Mouse (Mus musculus): ENCODE data around the gene Il20. TPM values are rescaled to one million over a fixed set of nuclear protein-coding genes. Genes with fewer than 3 reads are reported as not detected.

Gene Il20
- polyA plus RNA-seq, 1 experiment from 2014 or later = not detected

- no peaks in the 10 kb centered on the region for H3K4me1 ChIP-seq (ENCODE audit: control insufficient read depth in 2 of 2, insufficient read depth in 2 of 2, low read length in 2 of 2)
- H3K36me3 ChIP-seq (ENCODE audit: control insufficient read depth, insufficient read depth, low read length) = no peaks in the 10 kb centered on the region
- ATAC-seq (ENCODE audit: insufficient number of reproducible peaks, insufficient read depth, low FRiP score, low read depth) = no peak
- H3K9ac ChIP-seq (ENCODE audit: low read length) = no peak overlapping the region
- no peak overlapping the region for H3K4me3 ChIP-seq (ENCODE audit: control insufficient read depth in 1 of 2, insufficient read depth in 1 of 2, low read depth in 1 of 2, low read length in 2 of 2)
- H3K9me3 ChIP-seq (ENCODE audit: control insufficient read depth, low read length) = no peaks in the 10 kb centered on the region
- WGBS = 86% methylated on average over 5 of the region's 5 CpGs
- no peaks in the 10 kb centered on the region for H3K27me3 ChIP-seq (ENCODE audit: control insufficient read depth, insufficient read depth, low read length)
- H3K4me2 ChIP-seq (ENCODE audit: low read length) = no peak overlapping the region
- no peak overlapping the region for H3K27ac ChIP-seq (replicated peaks in 1 of 2; ENCODE audit: control insufficient read depth in 1 of 2, insufficient read depth in 1 of 2, low read depth in 2 of 2, low read length in 2 of 2)
Measured at GRCm38 (mm10) chr1:130864741-130865140, 46.5 kb downstream of the Il20 start.

- WGBS = 70% methylated on average over 4 of the region's 4 CpGs
- Histone ChIP-seq H3K9me3 (ENCODE audit: control insufficient read depth, low read length) (no peaks in the 10 kb centered on the region), H3K27ac (replicated peaks in 1 of 2; ENCODE audit: control insufficient read depth in 1 of 2, insufficient read depth in 1 of 2, low read depth in 2 of 2, low read length in 2 of 2) (no peak overlapping the region), H3K9ac (ENCODE audit: low read length) (no peak overlapping the region), H3K4me1 (ENCODE audit: control insufficient read depth in 2 of 2, insufficient read depth in 2 of 2, low read length in 2 of 2) (no peaks in the 10 kb centered on the region), H3K4me3 (ENCODE audit: control insufficient read depth in 1 of 2, insufficient read depth in 1 of 2, low read depth in 1 of 2, low read length in 2 of 2) (no peak overlapping the region), H3K27me3 (ENCODE audit: control insufficient read depth, insufficient read depth, low read length) (no peaks in the 10 kb centered on the region), H3K4me2 (ENCODE audit: low read length) (no peak overlapping the region), H3K36me3 (ENCODE audit: control insufficient read depth, insufficient read depth, low read length) (no peaks in the 10 kb centered on the region)
- no peak for ATAC-seq (ENCODE audit: insufficient number of reproducible peaks, insufficient read depth, low FRiP score, low read depth)
Measured at GRCm38 (mm10) chr1:130864238-130864637, 47.0 kb downstream of the Il20 start.

GRCm38 (mm10) chr1:130857456-130857855 lies 53.8 kb downstream of the Il20 start:
- Histone ChIP-seq H3K9me3 (ENCODE audit: control insufficient read depth, low read length) (no peaks in the 10 kb centered on the region), H3K27ac (replicated peaks in 1 of 2; ENCODE audit: control insufficient read depth in 1 of 2, insufficient read depth in 1 of 2, low read depth in 2 of 2, low read length in 2 of 2) (no peak overlapping the region), H3K4me2 (ENCODE audit: low read length) (no peak overlapping the region), H3K9ac (ENCODE audit: low read length) (no peak overlapping the region), H3K36me3 (ENCODE audit: control insufficient read depth, insufficient read depth, low read length) (no peaks in the 10 kb centered on the region), H3K4me1 (ENCODE audit: control insufficient read depth in 2 of 2, insufficient read depth in 2 of 2, low read length in 2 of 2) (no peaks in the 10 kb centered on the region), H3K4me3 (ENCODE audit: control insufficient read depth in 1 of 2, insufficient read depth in 1 of 2, low read depth in 1 of 2, low read length in 2 of 2) (no peak overlapping the region), H3K27me3 (ENCODE audit: control insufficient read depth, insufficient read depth, low read length) (no peaks in the 10 kb centered on the region)
- no peak for ATAC-seq (ENCODE audit: insufficient number of reproducible peaks, insufficient read depth, low FRiP score, low read depth)
- 83% methylated on average over 4 of the region's 4 CpGs for WGBS

Other genes starting within 250 kb of the Il20 start
- gene C4bp, start 249.8 kb downstream of the Il20 start, polyA plus RNA-seq (2014; fragmentation: Nextera tagmentation; extraction: Ambion mirVana) = not detected in 2 replicates
- not detected in 2 replicates for gene Gm29427, start 195.7 kb downstream of the Il20 start, polyA plus RNA-seq (2014; fragmentation: Nextera tagmentation; extraction: Ambion mirVana)
- 7.1 and 8.5 TPM in 2 replicates for gene Yod1, start 194.1 kb downstream of the Il20 start, polyA plus RNA-seq (2014; fragmentation: Nextera tagmentation; extraction: Ambion mirVana)
- 6.1 and 6.2 TPM in 2 replicates for gene Pfkfb2, start 182.2 kb downstream of the Il20 start, polyA plus RNA-seq (2014; fragmentation: Nextera tagmentation; extraction: Ambion mirVana)
- gene AA986860, start 179.5 kb downstream of the Il20 start, polyA plus RNA-seq (2014; fragmentation: Nextera tagmentation; extraction: Ambion mirVana) = 0.81 and 1.2 TPM in 2 replicates
- 0.26 TPM in 1 of 2 replicates, not detected in the other for gene Fcamr, start 110.5 kb downstream of the Il20 start, polyA plus RNA-seq (2014; fragmentation: Nextera tagmentation; extraction: Ambion mirVana)
- 0.05 TPM in 1 of 2 replicates, not detected in the other for gene Pigr, start 84.8 kb downstream of the Il20 start, polyA plus RNA-seq (2014; fragmentation: Nextera tagmentation; extraction: Ambion mirVana)
- 2.0 and 4.4 TPM in 2 replicates for gene Fcmr, start 45.8 kb downstream of the Il20 start, polyA plus RNA-seq (2014; fragmentation: Nextera tagmentation; extraction: Ambion mirVana)
- gene Il24, start 24.0 kb downstream of the Il20 start, polyA plus RNA-seq (2014; fragmentation: Nextera tagmentation; extraction: Ambion mirVana) = not detected in 2 replicates
- gene Il19, start 28.7 kb upstream of the Il20 start, polyA plus RNA-seq (2014; fragmentation: Nextera tagmentation; extraction: Ambion mirVana) = not detected in 2 replicates
- not detected in 2 replicates for gene Il10, start 108.4 kb upstream of the Il20 start, polyA plus RNA-seq (2014; fragmentation: Nextera tagmentation; extraction: Ambion mirVana)
- gene Mapkapk2, start 186.4 kb upstream of the Il20 start, polyA plus RNA-seq (2014; fragmentation: Nextera tagmentation; extraction: Ambion mirVana) = 59.9 and 96.1 TPM in 2 replicates
- gene Dyrk3, start 226.9 kb upstream of the Il20 start, polyA plus RNA-seq (2014; fragmentation: Nextera tagmentation; extraction: Ambion mirVana) = 1.5 and 1.7 TPM in 2 replicates
- 49.6 and 50.2 TPM in 2 replicates for gene Eif2d, start 241.7 kb upstream of the Il20 start, polyA plus RNA-seq (2014; fragmentation: Nextera tagmentation; extraction: Ambion mirVana)

All from heart, embryonic 14.5 days (tissue).